Mouse (Mus musculus) G1E (cell line): ENCODE measurements around the gene Bcl9l. TPM values are rescaled to one million over a fixed set of nuclear protein-coding genes. Genes with fewer than 3 reads are reported as not detected.

Experiments used
- ATAC-seq: 2 replicates; pipeline ENCODE4 v1.8.0; 2016; ENCODE audit warnings: mild to moderate bottlenecking; ENCODE audit not compliant: insufficient number of reproducible peaks, poor library complexity, low FRiP score, severe bottlenecking; ENCODE audit errors: extremely low read depth
- DNase-seq: peaks from one replicate; pipeline ENCODE4 v3.0.0; 2012; ENCODE audit warnings: low spot score
- H3K27me3 ChIP-seq: 2 replicates; pipeline ENCODE4 v1.6.1; 2012; ENCODE audit warnings: mild to moderate bottlenecking, low read length, inconsistent platforms; ENCODE audit not compliant: insufficient read depth
- H3K36me3 ChIP-seq: replicated peaks from 2 replicates; pipeline ENCODE3; 2012; ENCODE audit warnings: mild to moderate bottlenecking, inconsistent platforms
- H3K4me1 ChIP-seq: 2 replicates; pipeline ENCODE4 v1.6.1; 2012; ENCODE audit warnings: low read depth, low read length, inconsistent platforms, mixed read lengths; ENCODE audit not compliant: insufficient read depth
- H3K4me3 ChIP-seq: 2 replicates; pipeline ENCODE4 v1.5.1; 2012; ENCODE audit warnings: low read depth, mild to moderate bottlenecking, inconsistent platforms, low read length, moderate library complexity, mixed read lengths
- H3K9me3 ChIP-seq: replicated peaks from 2 replicates; pipeline ENCODE4 v1.6.1; 2012; ENCODE audit warnings: inconsistent platforms
- CTCF ChIP-seq: IDR thresholded peaks from 2 replicates; pipeline ENCODE4 v1.5.1; 2012; ENCODE audit warnings: low read depth, low read length, inconsistent platforms, mixed read lengths
- GATA1 ChIP-seq: IDR thresholded peaks from 2 replicates; pipeline ENCODE4 v1.6.1; 2012; ENCODE audit warnings: borderline replicate concordance, low read length, inconsistent platforms, mixed read lengths
- GATA2 ChIP-seq: IDR thresholded peaks from 2 replicates; pipeline ENCODE4 v1.6.1; 2012; ENCODE audit warnings: low read depth, low read length, inconsistent platforms, borderline replicate concordance
- POLR2AphosphoS5 ChIP-seq: IDR thresholded peaks from 2 replicates; pipeline ENCODE4 v1.6.1; 2012; ENCODE audit warnings: low read depth, low read length, inconsistent platforms; ENCODE audit not compliant: insufficient replicate concordance
- TAL1 ChIP-seq: conservative IDR thresholded peaks from 2 replicates; pipeline ENCODE4 v1.6.1; 2012; ENCODE audit warnings: low read depth, low read length, inconsistent platforms, mixed read lengths
- polyA plus RNA-seq: library from polyadenylated mRNA; stranded (reverse); fragments of >175 nt; gene quantifications from 2 replicates; pipeline ENCODE4 v1.2.3, GENCODE M21; 2012
- total RNA-seq, 2 experiments: library from RNA; stranded (forward) in 1 of 2; stranded (reverse) in 1 of 2; fragments of 200-1000 nt in 1 of 2; fragments of >200 nt in 1 of 2; fragmentation: Nextera tagmentation in 1 of 2; gene quantifications; 2 replicates each; pipeline ENCODE4 v1.2.3; 2014 to 2017

Gene Bcl9l
- total and polyA plus RNA-seq, 3 experiments: 0.14 to 0.16 TPM; not detected in 1

- ATAC-seq: no peak
- Histone ChIP-seq H3K4me1 (peaks cover 15% of the 10 kb centered on the region), H3K4me3 (no peak overlapping the region), H3K9me3 (no peaks in the 10 kb centered on the region), H3K36me3 (no peaks in the 10 kb centered on the region), H3K27me3 (peaks cover 29% of the 10 kb centered on the region)
- TF ChIP-seq GATA1: no peak
- TF ChIP-seq POLR2AphosphoS5: no peak
- no peak for TF ChIP-seq TAL1
- TF ChIP-seq GATA2: no peak
- no peak for TF ChIP-seq CTCF
- no peak for DNase-seq
Observed at GRCm38 (mm10) chr9:44474327-44474726, 8.3 kb upstream of the Bcl9l start.

DNA sequence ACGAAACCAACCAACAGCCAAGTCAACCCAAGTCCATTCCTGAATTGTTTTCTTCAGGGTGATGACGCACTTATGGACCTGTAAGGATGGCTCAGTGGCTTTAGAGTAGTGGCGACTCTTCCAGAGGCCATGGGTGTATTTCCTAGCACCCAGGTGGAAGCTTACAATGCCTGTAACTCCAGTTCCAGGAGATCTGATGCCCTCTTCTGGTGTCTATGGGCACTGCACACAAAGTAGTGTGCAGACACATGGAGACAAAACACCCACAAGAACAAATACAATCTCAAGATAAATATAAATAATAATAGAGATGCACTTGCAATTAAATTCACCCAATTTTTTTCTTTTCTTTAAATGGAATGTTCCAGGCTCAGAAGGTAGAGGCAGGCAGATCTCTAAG, 6.7 kb upstream of the Bcl9l start:
- H3K27me3 ChIP-seq: peaks cover 45% of the 10 kb centered on the region
- no peaks in the 10 kb centered on the region for H3K9me3 ChIP-seq
- DNase-seq (no peak), ATAC-seq (no peak)
- H3K4me3 ChIP-seq: no peak overlapping the region
- no peaks in the 10 kb centered on the region for H3K36me3 ChIP-seq
- TF ChIP-seq GATA1 (no peak), CTCF (no peak), TAL1 (no peak), GATA2 (no peak), POLR2AphosphoS5 (no peak)
- H3K4me1 ChIP-seq: peaks cover 24% of the 10 kb centered on the region

- Histone ChIP-seq H3K27me3 (peaks cover 56% of the 10 kb centered on the region), H3K9me3 (no peaks in the 10 kb centered on the region), H3K4me3 (no peak overlapping the region), H3K36me3 (no peaks in the 10 kb centered on the region), H3K4me1 (peaks cover 26% of the 10 kb centered on the region)
- DNase-seq (no peak), ATAC-seq (0 out of 2 replicates have a peak, but pooled peaks have one; percentile 22)
- TF ChIP-seq CTCF (peak; percentile 75), TAL1 (no peak)
Observed at GRCm38 (mm10) chr9:44477339-44478228, 5.0 kb upstream of the Bcl9l start.

- Histone ChIP-seq H3K4me3 (no peak overlapping the region), H3K4me1 (peaks cover 34% of the 10 kb centered on the region), H3K27me3 (peaks cover 62% of the 10 kb centered on the region), H3K9me3 (no peaks in the 10 kb centered on the region), H3K36me3 (no peaks in the 10 kb centered on the region)
- DNase-seq (no peak), ATAC-seq (no peak)
- TF ChIP-seq TAL1 (no peak), POLR2AphosphoS5 (no peak), CTCF (no peak), GATA2 (no peak), GATA1 (no peak)
Observed at GRCm38 (mm10) chr9:44478229-44478921, 4.2 kb upstream of the Bcl9l start.

DNA sequence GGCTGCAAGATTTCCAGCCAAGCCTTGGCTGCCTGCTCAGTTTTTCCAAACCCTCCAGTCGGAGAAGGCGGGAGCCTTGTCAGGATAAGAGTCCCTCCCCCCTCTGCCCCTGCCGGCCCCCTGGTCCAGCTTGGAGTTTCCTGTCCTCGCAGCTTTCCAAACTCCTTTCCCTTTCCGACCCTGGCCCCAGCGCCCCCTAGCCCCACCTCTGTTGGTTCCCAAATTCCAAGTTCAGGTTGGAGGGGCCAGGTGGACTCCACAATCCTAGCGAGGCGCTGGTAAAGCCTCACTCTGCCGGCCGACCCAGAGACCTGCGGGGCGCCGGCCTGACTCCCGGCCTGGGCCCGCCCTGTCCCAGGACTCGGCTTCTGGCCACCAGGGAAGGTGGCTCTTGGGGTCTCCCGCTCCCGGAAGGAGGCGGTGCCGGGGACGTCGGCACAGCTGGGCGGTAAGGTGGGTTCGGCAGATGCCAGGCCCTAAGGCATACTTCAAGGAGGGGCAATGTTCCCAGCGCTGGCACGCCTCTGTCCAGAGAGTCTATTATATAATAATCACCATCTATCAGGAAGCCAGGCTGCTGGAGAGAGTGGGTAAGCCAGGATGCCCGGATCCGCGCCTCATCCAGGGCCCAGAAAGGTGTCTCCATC, 3.5 kb upstream of the Bcl9l start:
- H3K4me3 ChIP-seq: no peak overlapping the region; the same call in 1 of the 2 replicates
- ATAC-seq: no peak
- no peaks in the 10 kb centered on the region for H3K36me3 ChIP-seq
- no peaks in the 10 kb centered on the region for H3K9me3 ChIP-seq
- peaks cover 36% of the 10 kb centered on the region for H3K4me1 ChIP-seq
- DNase-seq: no peak
- peaks cover 69% of the 10 kb centered on the region for H3K27me3 ChIP-seq
- TF ChIP-seq POLR2AphosphoS5 (no peak), GATA2 (no peak), CTCF (no peak), TAL1 (no peak), GATA1 (no peak)
